Mouse (Mus musculus) cerebral cortex, adult 2 months (tissue): Measurements from ENCODE around the gene Olfm3.

Source experiments
- WGBS: fragments of 180-500 bp; shearing (Covaris S2); methylation state at CpG from one replicate; pipeline ENCODE4 v1.1.7; 2018; 5-methylcytosine and 5-hydroxymethylcytosine counted together

Gene Olfm3

GRCm38 (mm10) chr3:115088281-115088680 lies 184.4 kb downstream of the Olfm3 start:
- WGBS, result 78% methylated on average over 3 of the region's 3 CpGs

GRCm38 (mm10) chr3:115090670-115091069 lies 186.8 kb downstream of the Olfm3 start:
- WGBS, result 45% methylated on average over 2 of the region's 2 CpGs

- WGBS, result 37% methylated on average over 3 of the region's 3 CpGs
Observed at GRCm38 (mm10) chr3:115095496-115095895, 191.6 kb downstream of the Olfm3 start.

GRCm38 (mm10) chr3:115099590-115099989 lies 195.7 kb downstream of the Olfm3 start:
- 50% methylated on average over 1 of the region's 1 CpGs for WGBS

- WGBS, result 70% methylated on average over 2 of the region's 2 CpGs
Observed at GRCm38 (mm10) chr3:115104155-115104801, 200.4 kb downstream of the Olfm3 start.

GRCm38 (mm10) chr3:115104802-115105493 lies 201.1 kb downstream of the Olfm3 start:
- WGBS, result 45% methylated on average over 8 of the region's 8 CpGs

GRCm38 (mm10) chr3:115145722-115146121 lies 241.8 kb downstream of the Olfm3 start:
- 86% methylated on average over 2 of the region's 2 CpGs for WGBS

- 95% methylated on average over 2 of the region's 2 CpGs for WGBS
Observed at GRCm38 (mm10) chr3:115146244-115146643, 242.4 kb downstream of the Olfm3 start.

- 66% methylated on average over 3 of the region's 3 CpGs for WGBS
Observed at GRCm38 (mm10) chr3:115158903-115159473, 255.1 kb downstream of the Olfm3 start.

GRCm38 (mm10) chr3:115174625-115175024 lies 270.7 kb downstream of the Olfm3 start:
- WGBS, result 88% methylated on average over 7 of the region's 7 CpGs
